Mouse (Mus musculus) hindbrain, embryonic 11.5 days (tissue): Measurements from ENCODE around the gene Il27. TPM values are rescaled to one million over a fixed set of nuclear protein-coding genes. Genes with fewer than 3 reads are reported as not detected.

ENCODE experiments used
- ATAC-seq: fragments of 200-750 bp; cut with Nextera tagmentation; 2 replicates; pipeline ENCODE4 v1.8.0; 2017; ENCODE audit warnings: mild to moderate bottlenecking, moderate TSS enrichment, moderate library complexity; ENCODE audit not compliant: low FRiP score
- DNase-seq: peaks from one replicate; pipeline ENCODE4 v3.0.0-alpha.2; 2015; ENCODE audit warnings: low spot score
- H3K27ac ChIP-seq: fragments of 300-500 bp; sonication (generic); 2 replicates; pipeline ENCODE4 v1.5.1; 2014; ENCODE audit warnings: mild to moderate bottlenecking, low read depth, low read length
- H3K27me3 ChIP-seq: fragments of 300-500 bp; sonication (generic); 2 replicates; pipeline ENCODE4 v1.6.1; 2014; ENCODE audit warnings: mild to moderate bottlenecking, low read length, moderate library complexity, mixed read lengths; ENCODE audit not compliant: control insufficient read depth, insufficient read depth
- H3K36me3 ChIP-seq: fragments of 300-500 bp; sonication (generic); 2 replicates; pipeline ENCODE4 v1.6.1; 2014; ENCODE audit warnings: mild to moderate bottlenecking, low read length, moderate library complexity, mixed read lengths; ENCODE audit not compliant: control insufficient read depth, insufficient read depth
- H3K4me1 ChIP-seq: fragments of 300-500 bp; sonication (generic); replicated peaks from 2 replicates; pipeline ENCODE4 v1.6.1; 2014; ENCODE audit warnings: low read length, mixed read lengths; ENCODE audit not compliant: control insufficient read depth, insufficient read depth
- H3K4me2 ChIP-seq: fragments of 300-500 bp; sonication (generic); replicated peaks from 2 replicates; pipeline ENCODE4 v1.6.1; 2014; ENCODE audit warnings: mild to moderate bottlenecking, low read depth, low read length
- H3K4me3 ChIP-seq: fragments of 300-500 bp; sonication (generic); 2 replicates; pipeline ENCODE4 v1.5.1; 2014; ENCODE audit warnings: low read depth, low read length
- H3K9ac ChIP-seq: fragments of 300-500 bp; sonication (generic); 2 replicates; pipeline ENCODE4 v1.6.1; 2014; ENCODE audit warnings: low read depth, low read length
- H3K9me3 ChIP-seq: fragments of 300-500 bp; sonication (generic); 2 replicates; pipeline ENCODE4 v1.6.1; 2016; ENCODE audit warnings: low read length; ENCODE audit not compliant: control insufficient read depth
- WGBS: fragments of 180-500 bp; shearing (Covaris S2); extraction: QIAGEN DNeasy Blood & Tissue Kit; methylation state at CpG from one replicate; pipeline ENCODE4 v1.1.7; 2014; 5-methylcytosine and 5-hydroxymethylcytosine counted together
- polyA plus RNA-seq: library from polyadenylated mRNA; unstranded; fragments of >200 nt; fragmentation: Nextera tagmentation; extraction: Ambion mirVana; gene quantifications from 2 replicates; pipeline ENCODE4 v1.2.1, GENCODE M21; 2014

Il27 gene
- polyA plus RNA-seq, 1 experiment from 2014 or later = not detected

DNA sequence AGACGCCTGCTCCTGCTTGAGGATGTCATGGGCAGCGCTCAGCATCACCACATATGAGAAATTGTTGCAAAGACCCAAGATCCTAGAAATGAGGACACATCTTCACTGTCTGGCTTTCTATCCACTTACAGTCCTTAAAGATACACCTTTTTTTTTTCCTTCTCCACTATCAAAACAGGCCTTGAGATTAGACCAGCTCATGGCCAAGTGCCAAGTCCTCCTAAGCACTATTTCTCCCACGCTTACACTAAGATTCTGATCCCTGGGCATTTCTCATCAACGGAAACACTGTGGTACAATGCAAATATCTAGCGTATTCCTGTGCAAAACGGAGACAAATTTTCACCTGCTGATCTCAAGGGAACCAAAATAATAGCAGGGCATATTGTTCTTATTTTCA, 13.1 kb downstream of the Il27 start:
- 89% methylated on average over 6 of the region's 6 CpGs for WGBS

DNA sequence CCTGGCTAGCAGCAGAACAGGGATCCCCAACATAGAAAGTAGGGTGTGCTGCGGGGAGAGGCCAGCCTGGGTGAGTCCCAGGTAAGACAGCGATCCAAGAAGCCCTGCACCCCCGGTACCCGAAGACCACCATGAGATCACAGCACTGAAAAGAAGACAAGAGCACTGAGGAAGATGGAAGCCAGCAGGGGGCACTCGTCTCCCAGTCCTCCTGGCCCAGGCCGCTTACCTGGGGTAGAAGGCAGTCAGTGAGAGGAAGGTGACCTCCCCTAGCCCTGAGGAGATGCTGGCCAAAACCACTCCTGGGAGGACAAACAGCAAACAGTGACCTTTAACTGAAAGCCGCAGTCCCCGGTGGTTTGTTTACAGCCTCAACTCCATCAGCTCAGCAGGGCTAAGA, 15.6 kb downstream of the Il27 start:
- Histone ChIP-seq H3K4me1 (no peaks in the 10 kb centered on the region), H3K4me2 (no peak overlapping the region), H3K4me3 (no peak overlapping the region), H3K36me3 (no peaks in the 10 kb centered on the region), H3K9ac (no peak overlapping the region), H3K9me3 (no peaks in the 10 kb centered on the region), H3K27me3 (no peaks in the 10 kb centered on the region), H3K27ac (no peak overlapping the region)
- WGBS = 52% methylated on average over 8 of the region's 8 CpGs
- DNase-seq (peak; percentile 51), ATAC-seq (no peak)

More for the DNA sequence above, 13.1 kb downstream of the Il27 start:
- Histone ChIP-seq H3K9me3 (no peaks in the 10 kb centered on the region), H3K4me2 (no peak overlapping the region), H3K4me3 (no peak overlapping the region), H3K36me3 (no peaks in the 10 kb centered on the region), H3K27ac (no peak overlapping the region), H3K27me3 (0 out of 2 replicates have a peak, but pooled peaks cover 4% of the 10 kb centered on the region), H3K4me1 (no peaks in the 10 kb centered on the region), H3K9ac (no peak overlapping the region)
- no peak for DNase-seq
- no peak for ATAC-seq

DNA sequence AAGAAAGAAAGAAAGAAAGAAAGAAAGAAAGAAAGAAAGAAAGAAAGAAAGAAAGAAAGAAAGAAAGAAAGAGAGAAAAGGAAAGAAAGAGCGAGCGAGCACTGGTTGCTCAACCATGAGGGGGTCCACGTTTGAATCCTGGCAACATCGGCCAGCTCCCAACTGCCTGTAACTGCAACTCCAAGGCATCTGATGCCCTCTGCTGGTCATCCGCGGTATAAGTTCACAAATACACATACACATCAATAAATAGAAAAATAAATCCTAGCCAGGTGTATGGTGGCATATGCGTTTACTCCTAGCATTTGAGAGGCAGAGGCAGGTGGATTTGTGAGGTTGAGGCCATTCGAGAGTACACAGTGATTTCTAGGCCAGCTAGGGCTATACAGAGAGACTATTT, 17.8 kb downstream of the Il27 start:
- H3K27ac ChIP-seq = no peak overlapping the region
- H3K4me1 ChIP-seq = no peaks in the 10 kb centered on the region
- no peaks in the 10 kb centered on the region for H3K9me3 ChIP-seq
- no peak overlapping the region for H3K4me2 ChIP-seq
- H3K9ac ChIP-seq = no peak overlapping the region
- DNase-seq (peak; percentile 66), ATAC-seq (no peak)
- H3K36me3 ChIP-seq = no peaks in the 10 kb centered on the region
- no peaks in the 10 kb centered on the region for H3K27me3 ChIP-seq
- WGBS = 45% methylated on average over 8 of the region's 8 CpGs
- H3K4me3 ChIP-seq = no peak overlapping the region

- DNase-seq = peak; percentile 91
- WGBS = under 1% methylated on average over 46 of the region's 46 CpGs
- Histone ChIP-seq H3K9me3 (no peaks in the 10 kb centered on the region), H3K4me3 (peak within 1 kb of the TSS; percentile 98), H3K36me3 (peaks cover 10% of the 10 kb centered on the region; the same call in 1 of the 2 replicates), H3K4me2 (peak within 1 kb of the TSS; percentile 52), H3K27ac (peak within 1 kb of the TSS; percentile 62; the same call in 1 of the 2 replicates), H3K27me3 (no peaks in the 10 kb centered on the region), H3K4me1 (no peaks in the 10 kb centered on the region), H3K9ac (peak within 1 kb of the TSS; percentile 91)
- ATAC-seq = peak; percentile 93
Measured at GRCm38 (mm10) chr7:126566094-126566765, 28.5 kb downstream of the Il27 start, which contains the start of gene Eif3c. Gene Eif3c (minus strand): TSS chr7:126566411.

DNA sequence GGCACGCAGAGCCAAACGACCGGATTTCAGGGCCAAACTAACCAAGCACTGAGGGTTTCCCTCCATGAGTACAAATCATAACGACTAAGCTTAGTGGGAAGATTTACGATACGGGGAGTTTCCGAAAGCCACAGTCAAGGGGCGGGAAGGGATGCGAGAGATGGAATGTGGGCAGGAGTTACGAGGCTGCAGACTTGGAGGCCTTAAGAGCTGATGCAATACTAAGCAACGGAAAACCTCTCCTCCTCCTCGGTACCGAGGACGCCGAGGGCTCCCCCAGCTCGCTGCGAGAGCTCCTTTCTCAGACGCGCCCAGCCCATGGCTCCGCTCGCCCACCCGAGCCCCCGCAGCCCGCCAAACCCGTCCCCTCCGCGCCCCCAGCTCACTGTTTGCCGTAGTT, 29.0 kb downstream of the Il27 start:
- Histone ChIP-seq H3K9ac (peak overlapping the region; percentile 91), H3K27me3 (no peaks in the 10 kb centered on the region), H3K4me3 (peak overlapping the region; percentile 98), H3K9me3 (no peaks in the 10 kb centered on the region), H3K4me1 (no peaks in the 10 kb centered on the region), H3K4me2 (peak overlapping the region; percentile 52), H3K36me3 (peaks cover 14% of the 10 kb centered on the region), H3K27ac (peak overlapping the region; percentile 62; the same call in 1 of the 2 replicates)
- no peak for DNase-seq
- WGBS = under 1% methylated on average over 27 of the region's 28 CpGs
- no peak for ATAC-seq

DNA sequence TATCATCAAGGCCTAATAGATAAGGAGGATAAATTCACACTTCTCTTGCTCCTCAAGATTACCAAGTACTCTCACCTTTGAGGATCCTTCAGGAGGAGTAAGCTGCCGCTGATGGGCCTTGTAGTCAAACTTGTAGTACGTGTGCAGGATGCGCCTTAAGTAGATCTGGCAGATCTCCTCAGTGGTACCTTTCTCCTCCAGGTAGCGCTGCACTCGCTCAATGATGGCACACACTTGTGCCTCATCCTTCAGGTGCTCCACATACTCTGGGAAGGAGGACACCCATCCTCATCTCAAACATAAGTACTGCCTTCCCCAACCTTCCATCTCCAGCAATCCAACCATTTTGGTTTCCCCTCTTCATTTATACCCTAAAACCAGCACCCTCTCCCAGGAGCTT, 38.1 kb downstream of the Il27 start:
- 96% methylated on average over 5 of the region's 5 CpGs for WGBS
- DNase-seq (no peak), ATAC-seq (no peak)

GRCm38 (mm10) chr7:126554796-126555195, 39.9 kb downstream of the Il27 start:
- H3K4me3 ChIP-seq = no peak overlapping the region
- no peak overlapping the region for H3K27ac ChIP-seq
- peaks cover 37% of the 10 kb centered on the region for H3K36me3 ChIP-seq
- no peak for DNase-seq
- no peaks in the 10 kb centered on the region for H3K9me3 ChIP-seq
- WGBS = 92% methylated on average over 1 of the region's 1 CpGs
- H3K4me2 ChIP-seq = no peak overlapping the region
- no peaks in the 10 kb centered on the region for H3K4me1 ChIP-seq
- no peak overlapping the region for H3K9ac ChIP-seq
- no peaks in the 10 kb centered on the region for H3K27me3 ChIP-seq
- ATAC-seq = no peak

More for the DNA sequence above, 38.1 kb downstream of the Il27 start:
- Histone ChIP-seq H3K27me3 (no peaks in the 10 kb centered on the region), H3K4me2 (no peak overlapping the region), H3K4me3 (no peak overlapping the region), H3K4me1 (no peaks in the 10 kb centered on the region), H3K27ac (no peak overlapping the region), H3K36me3 (peaks cover 33% of the 10 kb centered on the region), H3K9ac (no peak overlapping the region), H3K9me3 (no peaks in the 10 kb centered on the region)

- Histone ChIP-seq H3K27me3 (no peaks in the 10 kb centered on the region), H3K36me3 (peaks cover 25% of the 10 kb centered on the region), H3K9me3 (no peaks in the 10 kb centered on the region), H3K4me2 (no peak overlapping the region), H3K4me3 (no peak overlapping the region), H3K27ac (no peak overlapping the region), H3K4me1 (no peaks in the 10 kb centered on the region), H3K9ac (no peak overlapping the region)
- WGBS = 94% methylated on average over 2 of the region's 2 CpGs
- ATAC-seq (no peak), DNase-seq (no peak)
Measured at GRCm38 (mm10) chr7:126545631-126546030, 49.1 kb downstream of the Il27 start.

GRCm38 (mm10) chr7:126541661-126542060, 53.1 kb downstream of the Il27 start:
- Histone ChIP-seq H3K4me3 (no peak overlapping the region), H3K27ac (no peak overlapping the region), H3K4me2 (no peak overlapping the region), H3K27me3 (peaks cover 4% of the 10 kb centered on the region), H3K36me3 (0 out of 2 replicates have a peak, but pooled peaks cover 6% of the 10 kb centered on the region), H3K9me3 (no peaks in the 10 kb centered on the region), H3K9ac (no peak overlapping the region), H3K4me1 (no peaks in the 10 kb centered on the region)
- WGBS = 82% methylated on average over 1 of the region's 1 CpGs
- DNase-seq (no peak), ATAC-seq (no peak)
